Mouse (Mus musculus) liver, embryonic 16.5 days (tissue): ENCODE measurements around the gene Krt77. TPM values are rescaled to one million over a fixed set of nuclear protein-coding genes. Genes with fewer than 3 reads are reported as not detected.

Experiments
- microRNA-seq: library from miRNA; unstranded; fragments of <30 nt; microRNA quantifications from one replicate; pipeline ENCODE4, GENCODE M21; 2016
- polyA plus RNA-seq: library from polyadenylated mRNA; unstranded; fragments of >200 nt; fragmentation: Nextera tagmentation; extraction: Ambion mirVana; gene quantifications from 2 replicates; pipeline ENCODE4 v1.2.1, GENCODE M21; 2015

The Krt77 gene
- polyA plus RNA-seq, 1 experiment from 2014 or later: not detected

Small RNA genes within 50 kb of the gene (microRNA-seq; reads per million reads assigned to microRNA genes)
- not detected for gene Gm44356

Other genes starting within 250 kb of the Krt77 start
- gene Gm5414, start 241.5 kb downstream of the Krt77 start, polyA plus RNA-seq: not detected in 2 replicates
- gene Gm5478, start 222.3 kb downstream of the Krt77 start, polyA plus RNA-seq: not detected in 2 replicates
- gene Krt6b, start 189.4 kb downstream of the Krt77 start, polyA plus RNA-seq: not detected in 2 replicates
- not detected in 2 replicates for gene Krt6a, start 175.4 kb downstream of the Krt77 start, polyA plus RNA-seq
- gene Krt5, start 156.8 kb downstream of the Krt77 start, polyA plus RNA-seq: 0.04 and 0.05 TPM in 2 replicates
- gene Krt71, start 126.6 kb downstream of the Krt77 start, polyA plus RNA-seq: not detected in 2 replicates
- not detected in 2 replicates for gene Krt72, start 83.2 kb downstream of the Krt77 start, polyA plus RNA-seq
- gene Krt73, start 67.4 kb downstream of the Krt77 start, polyA plus RNA-seq: not detected in 2 replicates
- not detected in 2 replicates for gene Krt2, start 51.5 kb downstream of the Krt77 start, polyA plus RNA-seq
- not detected in 2 replicates for gene Krt1, start 18.9 kb downstream of the Krt77 start, polyA plus RNA-seq
- gene Krt76, start 23.2 kb upstream of the Krt77 start, polyA plus RNA-seq: not detected in 2 replicates
- gene Krt4, start 55.0 kb upstream of the Krt77 start, polyA plus RNA-seq: 0.07 and 0.08 TPM in 2 replicates
- gene Krt79, start 70.6 kb upstream of the Krt77 start, polyA plus RNA-seq: not detected in 2 replicates
- gene Krt78, start 84.6 kb upstream of the Krt77 start, polyA plus RNA-seq: not detected in 2 replicates
- gene Krt8, start 134.8 kb upstream of the Krt77 start, polyA plus RNA-seq: 120 and 130 TPM in 2 replicates
- 118 and 119 TPM in 2 replicates for gene Krt18, start 158.5 kb upstream of the Krt77 start, polyA plus RNA-seq
- 42.7 and 43.6 TPM in 2 replicates for gene Eif4b, start 204.1 kb upstream of the Krt77 start, polyA plus RNA-seq
- 6.2 and 6.8 TPM in 2 replicates for gene Tns2, start 230.7 kb upstream of the Krt77 start, polyA plus RNA-seq